Mouse (Mus musculus) C2C12 (cell line): ENCODE results near the gene Slc43a3.

ENCODE experiments used
- CTCF ChIP-seq: IDR thresholded peaks from one replicate; pipeline ENCODE4 v1.5.1; 2011; ENCODE audit not compliant: control insufficient read depth, insufficient read depth, insufficient read length
- FOSL1 ChIP-seq: IDR thresholded peaks from one replicate; pipeline ENCODE4 v1.8.0; 2011; ENCODE audit warnings: mild to moderate bottlenecking, low read length; ENCODE audit not compliant: poor library complexity, insufficient read depth, severe bottlenecking
- MAX ChIP-seq: IDR thresholded peaks from one replicate; pipeline ENCODE4 v1.6.1; 2011; ENCODE audit warnings: mild to moderate bottlenecking, control low read depth
- MYOD1 ChIP-seq: IDR thresholded peaks from one replicate; pipeline ENCODE4 v1.6.1; 2011; ENCODE audit warnings: low read depth; ENCODE audit not compliant: control insufficient read depth, insufficient read length
- USF1 ChIP-seq: IDR thresholded peaks from one replicate; pipeline ENCODE4 v1.6.1; 2011; ENCODE audit warnings: low read depth, mild to moderate bottlenecking, control low read depth, moderate library complexity

DNA sequence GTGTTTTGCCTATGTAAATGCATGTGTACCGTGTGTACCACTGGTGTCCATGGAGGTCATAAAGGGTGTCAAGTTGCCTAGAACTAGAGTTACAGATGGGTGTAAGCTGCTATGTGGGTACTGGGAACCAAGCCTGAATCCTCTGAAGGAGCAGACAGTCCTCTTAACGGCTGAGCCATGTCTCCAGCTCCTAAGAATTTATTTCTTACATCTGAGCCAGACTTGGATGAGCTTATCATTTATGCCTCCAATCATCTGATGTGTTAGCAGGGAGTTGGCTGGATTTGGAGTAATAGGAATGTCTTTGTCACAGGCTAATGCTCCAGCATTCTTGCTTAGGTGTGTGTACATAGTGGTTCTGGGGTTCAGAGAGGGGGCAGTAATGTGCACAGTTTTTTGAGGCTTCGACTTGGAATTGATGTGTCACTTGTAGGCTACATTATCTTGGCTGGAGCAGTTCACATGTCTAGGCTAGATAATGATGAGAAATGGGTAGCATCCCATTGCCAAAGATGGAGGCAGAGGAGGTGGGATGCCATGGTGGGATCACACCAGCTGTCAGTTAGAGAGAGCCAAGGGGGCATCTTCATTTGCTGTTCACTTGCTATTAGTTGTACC lies 10.9 kb downstream of the Slc43a3 start:
- TF ChIP-seq CTCF (no peak), MYOD1 (no peak), USF1 (no peak), MAX (no peak), FOSL1 (no peak)
